Mouse (Mus musculus) limb, embryonic 11.5 days (tissue): ENCODE measurements around the gene Llph. TPM values are rescaled to one million over a fixed set of nuclear protein-coding genes. Genes with fewer than 3 reads are reported as not detected.

ENCODE experiments used
- ATAC-seq: fragments of 200-750 bp; cut with Nextera tagmentation; 2 replicates; pipeline ENCODE4 v1.8.0; 2017; ENCODE audit warnings: low read depth; ENCODE audit not compliant: insufficient number of reproducible peaks, low FRiP score, low TSS enrichment
- DNase-seq: peaks from one replicate; pipeline ENCODE4 v3.0.0-alpha.2; 2015; ENCODE audit warnings: low spot score
- H3K27ac ChIP-seq: fragments of 300-500 bp; sonication (generic); replicated peaks from 2 replicates; pipeline ENCODE4 v1.5.1; 2014; ENCODE audit warnings: low read depth, mild to moderate bottlenecking, low read length
- H3K27me3 ChIP-seq: fragments of 300-500 bp; sonication (generic); 2 replicates; pipeline ENCODE4 v1.6.1; 2014; ENCODE audit warnings: mild to moderate bottlenecking, low read length, mixed read lengths; ENCODE audit not compliant: control insufficient read depth, insufficient read depth
- H3K36me3 ChIP-seq: fragments of 300-500 bp; sonication (generic); 2 replicates; pipeline ENCODE4 v1.6.1; 2014; ENCODE audit warnings: mild to moderate bottlenecking, low read length, moderate library complexity, mixed read lengths; ENCODE audit not compliant: control insufficient read depth, insufficient read depth
- H3K4me1 ChIP-seq: fragments of 300-500 bp; sonication (generic); 2 replicates; pipeline ENCODE4 v1.6.1; 2014; ENCODE audit warnings: low read length, mixed read lengths; ENCODE audit not compliant: control insufficient read depth, insufficient read depth
- H3K4me2 ChIP-seq: fragments of 300-500 bp; sonication (generic); 2 replicates; pipeline ENCODE4 v1.6.1; 2014; ENCODE audit warnings: low read depth, mild to moderate bottlenecking, moderate library complexity; ENCODE audit not compliant: severe bottlenecking
- H3K4me3 ChIP-seq: fragments of 300-500 bp; sonication (generic); 2 replicates; pipeline ENCODE4 v1.5.1; 2014; ENCODE audit warnings: low read depth, low read length
- H3K9ac ChIP-seq: fragments of 300-500 bp; sonication (generic); 2 replicates; pipeline ENCODE4 v1.6.1; 2014; ENCODE audit warnings: mild to moderate bottlenecking, low read length
- H3K9me3 ChIP-seq: fragments of 300-500 bp; sonication (generic); 2 replicates; pipeline ENCODE4 v1.6.1; 2016; ENCODE audit warnings: low read length; ENCODE audit not compliant: control insufficient read depth
- WGBS: fragments of 180-500 bp; shearing (Covaris S2); extraction: QIAGEN DNeasy Blood & Tissue Kit; methylation state at CpG from one replicate; pipeline ENCODE4 v1.1.7; 2014; 5-methylcytosine and 5-hydroxymethylcytosine counted together
- polyA plus RNA-seq: library from polyadenylated mRNA; unstranded; fragments of >200 nt; fragmentation: Nextera tagmentation; extraction: Ambion mirVana; gene quantifications from 2 replicates; pipeline ENCODE4 v1.2.1, GENCODE M21; 2014

Gene Llph
- polyA plus RNA-seq, 1 experiment from 2014 or later: 64.1 TPM

GRCm38 (mm10) chr10:120197061-120197835, 29.6 kb upstream of the Llph start:
- no peak overlapping the region for H3K9ac ChIP-seq
- H3K27ac ChIP-seq: no peak overlapping the region
- WGBS: 83% methylated on average over 14 of the region's 14 CpGs
- no peak overlapping the region for H3K4me2 ChIP-seq
- no peaks in the 10 kb centered on the region for H3K36me3 ChIP-seq
- no peak for ATAC-seq
- H3K9me3 ChIP-seq: no peaks in the 10 kb centered on the region
- no peaks in the 10 kb centered on the region for H3K4me1 ChIP-seq
- no peak overlapping the region for H3K4me3 ChIP-seq
- H3K27me3 ChIP-seq: peaks cover 11% of the 10 kb centered on the region
- DNase-seq: no peak

DNA sequence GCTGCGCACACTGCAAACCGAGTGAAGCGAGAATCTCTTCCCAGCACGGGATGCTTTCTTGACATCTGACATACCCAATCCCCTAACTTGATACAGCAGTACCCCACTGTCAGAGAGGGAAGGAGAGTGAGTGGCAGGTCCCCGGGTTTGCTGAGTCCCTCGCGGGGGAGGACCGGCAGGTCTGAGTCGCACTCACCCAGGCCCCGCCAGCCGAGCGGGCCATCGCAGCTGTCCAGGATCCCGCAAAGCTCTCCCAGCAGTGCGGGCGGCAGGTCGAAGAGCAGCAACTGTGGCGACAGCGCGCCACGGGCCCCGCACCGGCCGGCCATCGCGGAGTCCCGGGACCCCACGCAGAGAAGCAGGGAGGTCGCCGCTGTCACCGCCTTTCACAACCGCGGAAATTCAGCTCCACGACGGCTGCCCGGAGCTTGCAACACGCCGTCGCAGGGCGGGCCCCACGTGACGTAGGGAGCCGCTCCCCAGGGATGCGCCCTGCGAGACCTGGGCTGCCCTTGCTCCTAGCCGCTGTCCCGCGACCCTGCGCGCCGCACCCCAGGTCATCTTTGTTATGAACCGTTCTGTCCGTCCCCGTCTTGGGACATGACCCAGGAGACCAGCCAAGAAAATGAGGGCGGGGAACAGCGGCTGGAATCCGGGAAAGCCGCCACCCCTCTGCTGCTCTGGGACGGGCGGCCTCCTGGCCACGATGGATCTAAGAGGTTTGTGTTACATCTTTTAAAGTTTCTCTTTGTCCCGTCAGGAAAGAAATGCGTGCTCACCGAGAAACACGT, 25.5 kb upstream of the Llph start, which contains the start of gene Tmbim4:
TSS of gene Tmbim4 (plus strand) at position 460 of the 791 bp plus-strand sequence.
- peak; percentile 67 for DNase-seq
- Histone ChIP-seq H3K9me3 (no peaks in the 10 kb centered on the region), H3K36me3 (no peaks in the 10 kb centered on the region), H3K4me2 (peak within 1 kb of the TSS; percentile 84), H3K27me3 (peaks cover 11% of the 10 kb centered on the region), H3K4me1 (no peaks in the 10 kb centered on the region), H3K27ac (no peak within 1 kb of the TSS), H3K4me3 (peak within 1 kb of the TSS; percentile 37), H3K9ac (peak within 1 kb of the TSS; percentile 50)
- 2% methylated on average over 65 of the region's 65 CpGs for WGBS
- peak; percentile 65 for ATAC-seq

GRCm38 (mm10) chr10:120201961-120202402, 24.9 kb upstream of the Llph start, which contains the start of gene Irak3:
TSS of gene Irak3 (minus strand) at chr10:120202130.
- Histone ChIP-seq H3K9me3 (no peaks in the 10 kb centered on the region), H3K9ac (peak within 1 kb of the TSS; percentile 50), H3K36me3 (no peaks in the 10 kb centered on the region), H3K27ac (no peak within 1 kb of the TSS), H3K27me3 (peaks cover 11% of the 10 kb centered on the region), H3K4me2 (peak within 1 kb of the TSS; percentile 84), H3K4me3 (peak within 1 kb of the TSS; percentile 37), H3K4me1 (no peaks in the 10 kb centered on the region)
- 3% methylated on average over 13 of the region's 13 CpGs for WGBS
- ATAC-seq (0 out of 2 replicates have a peak, but pooled peaks have one; percentile 69), DNase-seq (peak; percentile 90)

- Histone ChIP-seq H3K36me3 (no peaks in the 10 kb centered on the region), H3K4me3 (no peak overlapping the region), H3K4me2 (no peak overlapping the region), H3K27ac (no peak overlapping the region), H3K4me1 (no peaks in the 10 kb centered on the region), H3K9me3 (no peaks in the 10 kb centered on the region), H3K27me3 (peaks cover 11% of the 10 kb centered on the region), H3K9ac (no peak overlapping the region)
- ATAC-seq (0 out of 2 replicates have a peak, but pooled peaks have one; percentile 52), DNase-seq (no peak)
- WGBS: 74% methylated on average over 16 of the region's 16 CpGs
Observed at GRCm38 (mm10) chr10:120202467-120203250, 24.2 kb upstream of the Llph start.

- DNase-seq: no peak
- Histone ChIP-seq H3K9me3 (no peaks in the 10 kb centered on the region), H3K27me3 (peaks cover 11% of the 10 kb centered on the region), H3K4me3 (no peak overlapping the region), H3K27ac (no peak overlapping the region), H3K4me1 (0 out of 2 replicates have a peak, but pooled peaks cover 2% of the 10 kb centered on the region), H3K36me3 (no peaks in the 10 kb centered on the region), H3K4me2 (no peak overlapping the region), H3K9ac (no peak overlapping the region)
- ATAC-seq: no peak
- 84% methylated on average over 13 of the region's 13 CpGs for WGBS
Observed at GRCm38 (mm10) chr10:120204591-120205210, 22.2 kb upstream of the Llph start.

DNA sequence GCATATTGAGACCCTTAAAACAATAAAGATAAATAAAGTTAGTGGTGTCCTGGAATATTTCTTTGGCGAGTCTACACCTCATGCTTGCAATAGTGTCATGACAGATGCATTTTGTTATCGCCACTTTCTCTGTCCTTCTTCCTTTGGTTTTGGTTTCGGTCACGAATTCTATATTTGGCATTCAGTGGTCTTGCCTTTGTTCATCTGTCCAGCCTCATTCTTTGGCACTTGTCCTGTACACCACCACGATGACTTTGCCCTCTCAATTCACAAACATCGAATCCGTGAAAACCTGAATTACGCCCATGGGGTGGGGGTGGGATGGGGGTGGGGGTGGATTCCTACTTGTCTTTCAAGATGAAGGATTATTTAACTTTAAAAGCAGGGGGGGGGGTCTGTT, 18.9 kb upstream of the Llph start:
- no peaks in the 10 kb centered on the region for H3K9me3 ChIP-seq
- no peak overlapping the region for H3K9ac ChIP-seq
- no peak overlapping the region for H3K4me3 ChIP-seq
- DNase-seq (no peak), ATAC-seq (no peak)
- H3K27me3 ChIP-seq: no peaks in the 10 kb centered on the region
- no peaks in the 10 kb centered on the region for H3K36me3 ChIP-seq
- H3K27ac ChIP-seq: no peak overlapping the region
- 90% methylated on average over 8 of the region's 8 CpGs for WGBS
- 0 out of 2 replicates have a peak, but pooled peaks cover 2% of the 10 kb centered on the region for H3K4me1 ChIP-seq
- H3K4me2 ChIP-seq: no peak overlapping the region

GRCm38 (mm10) chr10:120208575-120209538, 18.0 kb upstream of the Llph start:
- Histone ChIP-seq H3K36me3 (no peaks in the 10 kb centered on the region), H3K4me1 (0 out of 2 replicates have a peak, but pooled peaks cover 2% of the 10 kb centered on the region), H3K9me3 (no peaks in the 10 kb centered on the region), H3K4me2 (peak overlapping the region; percentile 76), H3K27ac (no peak overlapping the region), H3K9ac (peak overlapping the region; percentile 67), H3K4me3 (peak overlapping the region; percentile 92), H3K27me3 (no peaks in the 10 kb centered on the region)
- WGBS: 5% methylated on average over 53 of the region's 53 CpGs
- DNase-seq: peak; percentile 94
- ATAC-seq: peak; percentile 78
